Mouse (Mus musculus) brain, embryonic 14.5 days (tissue): ENCODE data around the gene Gm10024.

ENCODE experiments used
- CTCF ChIP-seq: fragments of 200-500 bp; IDR thresholded peaks from 2 replicates; pipeline ENCODE4 v1.5.1; 2012; ENCODE audit warnings: inconsistent platforms, mild to moderate bottlenecking, moderate library complexity, borderline replicate concordance; ENCODE audit not compliant: insufficient read depth, insufficient read length; ENCODE audit errors: extremely low read depth
- POLR2A ChIP-seq: fragments of 200-500 bp; IDR thresholded peaks from 2 replicates; pipeline ENCODE4 v1.6.1; 2012; ENCODE audit warnings: mild to moderate bottlenecking, inconsistent platforms, borderline replicate concordance; ENCODE audit not compliant: poor library complexity, insufficient read depth, insufficient read length, severe bottlenecking; ENCODE audit errors: extremely low read depth

DNA sequence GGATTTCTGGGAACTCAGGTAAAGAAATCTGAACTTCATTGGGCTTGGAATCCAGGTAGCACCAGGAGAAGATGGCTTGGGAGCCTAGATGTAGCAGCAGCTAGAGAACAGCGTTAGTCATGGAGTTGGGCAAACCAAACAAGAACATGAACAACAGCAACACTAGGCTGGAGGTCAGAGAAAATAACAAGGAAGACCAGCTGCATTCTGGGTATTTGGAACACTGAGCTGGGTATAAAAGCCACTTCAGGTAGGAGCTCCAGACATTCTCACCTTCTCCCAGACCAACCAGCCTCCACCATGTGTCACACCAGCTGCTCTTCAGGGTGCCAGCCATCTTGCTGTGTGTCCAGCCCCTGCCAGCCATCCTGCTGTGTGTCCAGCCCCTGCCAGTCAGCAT is 4.9 kb upstream of the Gm10024 start, which contains the start of gene Gm10272:
- TF ChIP-seq CTCF (no peak), POLR2A (no peak)
